Comparison of ENCODE assay signal across 8 mouse cellular contexts in the genomic region with DNA sequence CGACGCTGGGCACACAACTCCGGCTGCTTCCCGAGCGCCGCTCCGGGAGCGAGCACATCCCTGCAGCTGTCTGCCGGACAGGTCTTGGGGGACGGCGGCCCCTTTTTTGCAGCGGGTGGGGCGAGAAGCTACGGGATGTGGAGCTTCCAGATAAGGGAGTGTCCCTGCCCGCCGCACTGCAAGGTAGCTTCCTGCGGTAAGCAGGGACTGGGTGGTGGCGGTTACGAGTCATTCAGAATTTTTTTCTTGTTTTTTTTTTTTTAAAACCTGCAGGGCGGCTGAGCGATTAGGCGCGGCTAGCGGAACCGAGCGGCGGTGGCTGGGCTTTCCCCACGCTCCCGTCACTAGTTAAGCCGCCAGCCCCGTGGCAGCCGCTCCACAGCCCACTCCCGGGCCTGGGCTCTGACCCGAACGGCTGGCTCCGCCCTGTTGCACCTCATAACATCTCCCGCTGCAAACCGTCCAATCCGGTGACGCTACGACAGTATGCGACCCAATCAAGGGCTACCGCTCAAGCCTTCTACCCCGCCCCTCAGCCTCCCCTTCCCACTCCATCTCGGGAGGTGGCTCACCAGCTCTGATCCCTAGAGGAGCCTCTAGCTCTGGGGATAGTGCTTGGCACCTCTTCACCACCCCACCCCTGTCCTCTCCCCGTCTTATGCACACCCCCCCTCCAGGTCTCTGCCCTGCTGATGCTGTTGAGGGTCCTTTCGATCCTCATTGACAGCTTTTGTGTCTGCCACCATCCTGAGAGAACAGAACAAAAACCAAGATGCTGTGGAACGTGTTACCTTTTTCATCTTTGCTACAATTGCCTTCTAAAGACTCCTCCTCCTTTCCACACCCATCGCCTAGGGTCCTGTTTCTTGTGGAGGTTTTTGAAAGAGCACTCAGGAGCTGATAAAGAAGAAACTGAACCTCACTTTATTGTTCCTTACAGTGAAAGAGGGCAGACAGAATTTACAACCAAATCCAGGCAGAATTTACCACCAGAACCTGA. TPM values are rescaled to one million over a fixed set of nuclear protein-coding genes. Genes with fewer than 3 reads are reported as not detected.
DNase-seq lines count a peak whose midpoint lies in the region; ATAC-seq and TF ChIP-seq lines count a peak whose summit lies in the region.

No protein-coding gene starts in this region.

- peak overlapping the region; percentile 85 for H3K4me2 ChIP-seq in forebrain, embryonic 16.5 days (ENCODE audit: low read length)
- peak overlapping the region; percentile 93 for H3K4me2 ChIP-seq in lung, embryonic 14.5 days

- TF ChIP-seq CTCF in G1E (IDR thresholded peaks at IDR 0.05; ENCODE audit: low read depth, low read length) = no peak
- 0 out of 2 replicates have a peak, but pooled peaks have one; percentile 2 for TF ChIP-seq CTCF in layer of hippocampus, adult 2 months (conservative IDR thresholded peaks at IDR 0.05)
- TF ChIP-seq CTCF in lung, embryonic 14.5 days (IDR thresholded peaks at IDR 0.05; ENCODE audit: low read depth) = no peak
- TF ChIP-seq CTCF in olfactory bulb, adult 2 months (IDR thresholded peaks at IDR 0.05; ENCODE audit: insufficient read depth, low read depth, low read length) = no peak
- no peak for TF ChIP-seq CTCF in thymus, adult 2 months (IDR thresholded peaks at IDR 0.05; ENCODE audit: borderline replicate concordance, control insufficient read depth, extremely low read depth, insufficient read depth, low read length, poor library complexity)

- H3K27ac ChIP-seq in forebrain, embryonic 16.5 days (ENCODE audit: low read length) = peak overlapping the region; percentile 100
- peak overlapping the region; percentile 96 for H3K27ac ChIP-seq in layer of hippocampus, adult 2 months
- H3K27ac ChIP-seq in lung, embryonic 14.5 days (ENCODE audit: low read depth) = peak overlapping the region; percentile 98
- H3K27ac ChIP-seq in olfactory bulb, adult 2 months (ENCODE audit: insufficient read depth, low read depth, low read length) = peak overlapping the region; percentile 81
- H3K27ac ChIP-seq in thymus, adult 2 months (ENCODE audit: control insufficient read depth, insufficient read depth, low read length) = no peak overlapping the region

- no peaks in the 10 kb centered on the region for H3K9me3 ChIP-seq in G1E (replicated peaks)
- H3K9me3 ChIP-seq in forebrain, embryonic 16.5 days (ENCODE audit: control insufficient read depth, low read length) = no peaks in the 10 kb centered on the region
- no peaks in the 10 kb centered on the region for H3K9me3 ChIP-seq in lung, embryonic 14.5 days (ENCODE audit: low read depth, low read length)

- intact Hi-C loops in heart, postnatal 36 days (cut with DNase I) = loop anchor here (2.0 to 5.0 kb wide), 7 partner anchors 48 to 293 kb away; no protein-coding TSS in a partner anchor

- peak; percentile 84 for TF ChIP-seq POLR2A in olfactory bulb, adult 2 months (IDR thresholded peaks at IDR 0.05; ENCODE audit: insufficient read depth, low read depth, low read length)
- peak; percentile 50; the same call in 1 of the 2 replicates for TF ChIP-seq POLR2A in thymus, adult 2 months (IDR thresholded peaks at IDR 0.05; ENCODE audit: control insufficient read depth, extremely low read depth, insufficient read depth, low read length, poor library complexity)

- H3K4me3 ChIP-seq in G1E (ENCODE audit: low read depth, low read length) = peak overlapping the region; percentile 82
- H3K4me3 ChIP-seq in forebrain, embryonic 16.5 days (replicated peaks; ENCODE audit: low read length) = peak overlapping the region; percentile 98
- peak overlapping the region; percentile 98 for H3K4me3 ChIP-seq in layer of hippocampus, adult 2 months
- H3K4me3 ChIP-seq in lung, embryonic 14.5 days (ENCODE audit: low read depth, low read length) = peak overlapping the region; percentile 90
- peak overlapping the region; percentile 68 for H3K4me3 ChIP-seq in olfactory bulb, adult 2 months (ENCODE audit: insufficient read depth, low read depth, low read length)
- H3K4me3 ChIP-seq in thymus, adult 2 months (ENCODE audit: control insufficient read depth, insufficient read depth, low read length) = peak overlapping the region; percentile 85

- H3K36me3 ChIP-seq in G1E (replicated peaks) = peaks cover 8% of the 10 kb centered on the region
- no peaks in the 10 kb centered on the region for H3K36me3 ChIP-seq in forebrain, embryonic 16.5 days (ENCODE audit: control insufficient read depth, insufficient read depth)
- H3K36me3 ChIP-seq in lung, embryonic 14.5 days (ENCODE audit: insufficient read depth) = no peaks in the 10 kb centered on the region
- H3K36me3 ChIP-seq in thymus, adult 2 months (ENCODE audit: control insufficient read depth, insufficient read depth, low read length) = no peaks in the 10 kb centered on the region

- WGBS in forebrain, embryonic 16.5 days = under 1% methylated on average over 49 of the region's 49 CpGs
- WGBS in lung, embryonic 14.5 days = under 1% methylated on average over 49 of the region's 49 CpGs
- under 1% methylated on average over 49 of the region's 49 CpGs for WGBS in olfactory bulb, adult 2 months
- under 1% methylated on average over 49 of the region's 49 CpGs for WGBS in thymus, adult 2 months

- H3K27me3 ChIP-seq in G1E (ENCODE audit: insufficient read depth, low read length) = no peaks in the 10 kb centered on the region
- no peaks in the 10 kb centered on the region for H3K27me3 ChIP-seq in forebrain, embryonic 16.5 days (replicated peaks; ENCODE audit: control insufficient read depth, insufficient read depth, low read length)
- no peaks in the 10 kb centered on the region for H3K27me3 ChIP-seq in lung, embryonic 14.5 days (ENCODE audit: insufficient read depth, low read length)
- H3K27me3 ChIP-seq in thymus, adult 2 months (ENCODE audit: control insufficient read depth, insufficient read depth, low read length) = no peaks in the 10 kb centered on the region; the same call in 1 of the 2 replicates

- H3K9ac ChIP-seq in forebrain, embryonic 16.5 days (replicated peaks; ENCODE audit: low read depth, low read length) = peak overlapping the region; percentile 100
- peak overlapping the region; percentile 98 for H3K9ac ChIP-seq in lung, embryonic 14.5 days

- H3K4me1 ChIP-seq in G1E (ENCODE audit: insufficient read depth, low read depth, low read length) = peaks cover 36% of the 10 kb centered on the region
- H3K4me1 ChIP-seq in forebrain, embryonic 16.5 days (replicated peaks; ENCODE audit: control insufficient read depth, insufficient read depth, low read length) = peaks cover 7% of the 10 kb centered on the region
- H3K4me1 ChIP-seq in lung, embryonic 14.5 days (ENCODE audit: insufficient read depth) = peaks cover 12% of the 10 kb centered on the region
- H3K4me1 ChIP-seq in olfactory bulb, adult 2 months (ENCODE audit: control insufficient read depth, insufficient read depth, low read length) = peaks cover under 1% of the 10 kb centered on the region; the same call in 1 of the 2 replicates
- H3K4me1 ChIP-seq in thymus, adult 2 months (replicated peaks; ENCODE audit: control insufficient read depth, insufficient read depth, low read length) = peaks cover 8% of the 10 kb centered on the region

- peak; percentile 96 for ATAC-seq in G1E (ENCODE audit: extremely low read depth, insufficient number of reproducible peaks, low FRiP score, poor library complexity, severe bottlenecking)
- ATAC-seq in forebrain, embryonic 16.5 days = peak; percentile 97
- ATAC-seq in lung, embryonic 14.5 days (ENCODE audit: insufficient read depth) = peak; percentile 96

- peak; percentile 90 for DNase-seq in G1E (ENCODE audit: low spot score)
- peak; percentile 94 to 99 for DNase-seq in cerebellum, adult 18-20 months
- DNase-seq in heart, postnatal 36 days = peak; percentile 93
- peak; percentile 96 to 98 for DNase-seq in layer of hippocampus, adult 2 months (ENCODE audit: low spot score in 2 of 2)
- peak; percentile 98 for DNase-seq in lung, embryonic 14.5 days
- peak; percentile 89 for DNase-seq in thymus, adult 2 months

RNA-seq across cellular contexts. Expression of gene Arhgap21, which starts 0.8 kb away (rescaled TPM):
- total RNA-seq in G1E (2014; fragmentation: Nextera tagmentation) (57.9 and 64.9 TPM in 2 replicates), G1E (2017) (22.9 and 25.9 TPM in 2 replicates)
- 21.1 and 21.2 TPM in 2 replicates for polyA plus RNA-seq in G1E (2012)
- polyA plus RNA-seq in forebrain, embryonic 16.5 days (2015; fragmentation: Nextera tagmentation; extraction: Ambion mirVana) = 40.2 and 40.9 TPM in 2 replicates
- total RNA-seq in heart, postnatal 36 days (2021) = 10 to 100 TPM; 73.4 to 85.7 TPM
- 100 to 1,000 TPM; 358 to 386 TPM for total RNA-seq in layer of hippocampus, adult 2 months (2021)
- 22.1 and 23.4 TPM in 2 replicates for polyA plus RNA-seq in lung, embryonic 14.5 days (2014; fragmentation: Nextera tagmentation; extraction: Ambion mirVana)
- polyA plus RNA-seq in olfactory bulb, adult 2 months (2012; ENCODE audit: insufficient read depth, insufficient read length, low replicate concordance, missing spikeins) = 558 TPM in 1 of 2 replicates, not detected in the other
- 4.8 and 5.3 TPM in 2 replicates for polyA plus RNA-seq in thymus, adult 2 months (2012; rRNA removed)
